Mouse (Mus musculus) adrenal gland, postnatal 25 days (tissue): Measurements from ENCODE around the gene Trim2. TPM values are rescaled to one million over a fixed set of nuclear protein-coding genes. Genes with fewer than 3 reads are reported as not detected.

Source experiments
- DNase-seq: peaks from one replicate; pipeline ENCODE4 v3.0.0; 2021; ENCODE audit warnings: mixed read lengths
- total RNA-seq: library from RNA; stranded (reverse); gene quantifications from 2 replicates; pipeline ENCODE4 v1.2.3, GENCODE M21; 2021

Trim2 gene
- total RNA-seq, 1 experiment from 2014 or later = 83.1 TPM

DNA sequence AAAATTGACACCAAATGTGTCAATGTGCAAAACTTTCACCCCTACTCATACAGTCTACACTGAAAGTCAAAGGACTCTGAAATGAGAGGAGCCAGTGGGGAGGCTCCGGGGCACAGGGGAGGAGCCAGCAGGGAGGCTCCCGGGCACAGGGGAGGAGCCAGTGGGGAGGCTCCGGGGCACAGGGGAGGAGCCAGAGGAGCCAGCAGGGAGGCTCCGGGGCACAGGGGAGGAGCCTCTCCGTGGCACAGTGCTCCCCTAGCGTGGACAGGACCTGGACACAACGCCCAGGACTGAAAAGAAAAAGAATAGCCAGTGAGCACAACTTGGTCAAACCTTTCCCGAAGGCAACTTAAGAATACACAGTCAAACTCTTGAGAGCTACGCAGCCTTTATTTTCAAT, 171.3 kb downstream of the Trim2 start:
- peak; percentile 29 for DNase-seq

- DNase-seq = no peak
Measured at GRCm38 (mm10) chr3:84131369-84131768, 175.3 kb downstream of the Trim2 start.

DNA sequence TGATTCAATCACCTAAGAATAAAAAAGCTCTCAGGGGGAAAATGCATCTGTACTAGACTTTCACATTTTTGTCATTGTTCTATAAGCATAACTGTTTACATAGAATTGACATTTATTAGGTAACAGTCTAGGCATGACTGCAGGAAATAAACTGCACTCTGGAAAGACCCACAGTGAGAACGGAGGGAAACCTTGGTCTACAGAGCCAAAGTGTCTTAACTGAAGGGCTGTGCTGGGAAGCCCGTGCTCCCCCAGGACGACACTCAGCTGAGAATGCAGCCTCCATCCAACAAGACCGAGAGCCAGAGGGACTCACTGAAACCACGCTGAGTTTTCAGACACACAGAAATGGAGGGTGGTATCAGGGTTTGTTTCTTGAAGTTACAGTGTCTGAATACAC, 175.9 kb downstream of the Trim2 start:
- no peak for DNase-seq

- peak; percentile 13 for DNase-seq
Measured at GRCm38 (mm10) chr3:84128871-84129870, 177.5 kb downstream of the Trim2 start.

DNA sequence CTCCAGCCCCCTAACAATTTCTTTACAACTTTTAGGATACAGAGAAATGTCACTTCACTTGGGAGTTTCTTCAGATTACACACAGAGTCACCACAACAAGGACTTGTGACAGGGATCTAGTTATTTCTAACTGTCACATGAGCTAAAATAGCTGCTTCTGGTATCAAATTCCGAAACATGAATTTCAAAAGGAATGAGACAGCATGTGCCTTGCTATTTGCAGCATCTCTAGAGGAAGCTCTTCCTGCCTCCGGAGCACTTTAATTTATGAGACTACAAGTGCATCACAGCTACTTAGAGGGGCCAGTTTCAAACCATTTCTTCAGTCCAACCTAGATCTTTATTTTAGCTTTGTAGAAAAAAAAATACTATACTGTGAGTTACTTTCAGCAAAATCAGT, 179.2 kb downstream of the Trim2 start:
- DNase-seq = no peak

GRCm38 (mm10) chr3:84126721-84127120, 180.0 kb downstream of the Trim2 start:
- no peak for DNase-seq

DNA sequence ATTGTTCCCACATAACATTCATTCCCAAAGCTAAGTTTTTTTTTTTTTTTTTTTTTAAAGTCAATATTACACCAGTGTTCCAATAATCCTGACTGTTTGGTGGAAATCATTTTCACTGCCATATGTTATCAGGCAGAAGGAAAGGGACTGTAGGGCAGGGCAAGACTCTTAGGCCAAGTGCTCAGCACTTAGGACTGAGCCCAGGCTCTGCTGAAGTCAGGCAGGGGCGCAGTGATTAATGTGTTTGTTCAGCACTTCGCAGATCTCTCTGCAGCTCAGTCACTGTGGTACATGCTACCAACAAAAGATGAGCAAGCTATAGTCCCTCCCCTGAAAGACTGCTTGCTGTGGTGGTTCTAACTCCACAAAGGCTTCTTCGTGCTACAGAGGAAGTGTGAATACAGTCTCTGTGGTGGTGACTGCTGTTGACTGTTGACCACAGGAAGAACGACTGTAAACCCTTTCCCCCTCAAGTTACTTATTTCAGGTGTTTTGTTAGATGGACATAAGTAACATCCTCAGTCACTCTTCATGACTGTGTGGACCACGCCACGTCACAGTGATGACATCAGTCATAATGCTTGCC, 180.9 kb downstream of the Trim2 start:
- DNase-seq = no peak

GRCm38 (mm10) chr3:84123461-84123860, 183.2 kb downstream of the Trim2 start:
- DNase-seq = peak; percentile 41

DNA sequence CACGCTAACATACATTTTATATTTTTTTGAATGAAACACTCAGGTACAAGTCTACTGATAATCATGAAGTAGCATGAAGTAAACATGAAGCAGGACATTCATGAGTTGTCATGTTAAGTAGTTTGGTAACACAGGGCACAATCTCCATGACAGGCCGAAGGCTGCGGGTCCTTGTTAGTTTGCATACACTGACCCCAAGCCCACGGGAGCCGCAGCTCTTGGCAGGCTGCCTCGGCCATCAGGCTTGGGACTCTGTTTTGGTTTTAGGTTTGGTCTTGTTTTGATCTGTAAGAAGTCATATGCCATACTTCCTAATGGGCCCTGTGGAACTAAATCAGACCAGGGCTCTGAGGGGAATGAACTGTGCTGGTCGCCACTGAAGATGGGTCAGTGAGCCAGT, 188.0 kb downstream of the Trim2 start:
- DNase-seq = no peak

- no peak for DNase-seq
Measured at GRCm38 (mm10) chr3:84118178-84118577, 188.5 kb downstream of the Trim2 start.

Other genes with a start within 250 kb of the Trim2 start
- gene Mnd1, start 151.1 kb downstream of the Trim2 start, total RNA-seq = 18.7 and 18.8 TPM in 2 replicates
- 0.30 TPM in 1 of 2 replicates, not detected in the other for gene Gm6525, start 132.8 kb downstream of the Trim2 start, total RNA-seq
- 13.2 and 17.5 TPM in 2 replicates for gene Fhdc1, start 173.6 kb upstream of the Trim2 start, total RNA-seq